Comparison of ENCODE assay signal across 20 mouse cellular contexts in genomic region chr19:38433381-38433780, GRCm38 (mm10). TPM values are rescaled to one million over a fixed set of nuclear protein-coding genes. Genes with fewer than 3 reads are reported as not detected.
DNase-seq lines count a peak whose midpoint lies in the region; ATAC-seq lines count a peak whose summit lies in the region.
"Had no signal": no experiment of that assay in that cellular context is flagged by ENCODE, and none has a peak within 500 bp of the region (broad histone marks: within the 10 kb centered on the region; RNA-seq: fewer than 3 reads in every experiment).

No protein-coding gene starts in this region.

- no peak overlapping the region for H3K4me2 ChIP-seq in midbrain, embryonic 15.5 days
- H3K4me2 ChIP-seq: hindbrain, embryonic 12.5 days; liver, embryonic 11.5 days; lung, embryonic 14.5 days; neural tube, embryonic 12.5 days had no signal

- no peak overlapping the region for H3K27ac ChIP-seq in midbrain, embryonic 15.5 days
- H3K27ac ChIP-seq: hindbrain, embryonic 12.5 days; kidney, postnatal 0 days; neural tube, embryonic 12.5 days had no signal

- 85% methylated on average over 2 of the region's 2 CpGs for WGBS in midbrain, embryonic 15.5 days

- no peak overlapping the region for H3K4me3 ChIP-seq in midbrain, embryonic 15.5 days
- H3K4me3 ChIP-seq: erythroblast, embryonic 14.5 days; hindbrain, embryonic 12.5 days; neural tube, embryonic 12.5 days had no signal

- no peaks in the 10 kb centered on the region for H3K4me1 ChIP-seq in midbrain, embryonic 15.5 days
- H3K4me1 ChIP-seq: hindbrain, embryonic 12.5 days; neural tube, embryonic 12.5 days had no signal

- no peak for ATAC-seq in midbrain, embryonic 15.5 days (replicated peaks)
- ATAC-seq: forebrain, embryonic 16.5 days had no signal

- peak; percentile 34 for DNase-seq in heart, adult 8-10 months (ENCODE audit: low spot score)
- DNase-seq in heart, postnatal 4 days, result no peak
- peak; percentile 16 for DNase-seq in lung, postnatal 25 days (ENCODE audit: low spot score)
- no peak for DNase-seq in lung, postnatal 10 days
- peak; percentile 44 for DNase-seq in fibroblast of lung, adult 2 months (ENCODE audit: low read depth)
- no peak for DNase-seq in testis, postnatal 10 days (ENCODE audit: low spot score)
- DNase-seq: cerebellum, adult 11-12 months; left cerebral cortex, postnatal 4 days; lung, embryonic 14.5 days; thymus, postnatal 25 days had no signal

- H3K9ac ChIP-seq in midbrain, embryonic 15.5 days, result no peak overlapping the region
- H3K9ac ChIP-seq: hindbrain, embryonic 12.5 days; lung, embryonic 14.5 days; neural tube, embryonic 12.5 days had no signal

- H3K9me3 ChIP-seq in midbrain, embryonic 15.5 days, result no peaks in the 10 kb centered on the region

- no peaks in the 10 kb centered on the region for H3K36me3 ChIP-seq in midbrain, embryonic 15.5 days (replicated peaks)
- H3K36me3 ChIP-seq: hindbrain, embryonic 12.5 days; neural tube, embryonic 12.5 days had no signal

- H3K27me3 ChIP-seq in midbrain, embryonic 15.5 days (replicated peaks), result no peaks in the 10 kb centered on the region
- H3K27me3 ChIP-seq: hindbrain, embryonic 12.5 days; neural tube, embryonic 12.5 days had no signal

RNA-seq across cellular contexts. Expression of gene Slc35g1, which starts 37.6 kb away (rescaled TPM):
- total RNA-seq in heart, adult 8-10 months (2022), result 1 to 10 TPM; 2.1 to 3.0 (median 2.4) TPM
- 1 to 10 TPM; 1.9 to 2.0 TPM for total RNA-seq in heart, postnatal 4 days (2021)
- 0.98 and 1.2 TPM in 2 replicates for polyA plus RNA-seq in midbrain, embryonic 15.5 days (2015; fragmentation: Nextera tagmentation; extraction: Ambion mirVana)

RNA-seq across cellular contexts. Expression of gene Plce1, which starts 47.5 kb away (rescaled TPM):
- 10 to 100 TPM; 15.0 to 19.5 (median 17.7) TPM for total RNA-seq in heart, adult 8-10 months (2022)
- 10 to 100 TPM; 44.9 to 45.1 TPM for total RNA-seq in heart, postnatal 4 days (2021)
- 4.0 and 5.1 TPM in 2 replicates for polyA plus RNA-seq in midbrain, embryonic 15.5 days (2015; fragmentation: Nextera tagmentation; extraction: Ambion mirVana)
- total RNA-seq: granulocyte monocyte progenitor cell, adult 5-6 weeks; megakaryocyte-erythroid progenitor cell, adult 5-6 weeks had no signal
- polyA plus RNA-seq: C2C12; erythroblast, embryonic 14.5 days had no signal

Comparison
In these comparisons a context has a peak if more than half of its experiments do, and no peak if none do; other contexts are left out.
1. DNase-seq: peak in heart, adult 8-10 months (single experiment), lung, postnatal 25 days (single experiment) and fibroblast of lung, adult 2 months (single experiment); none in heart, postnatal 4 days (single experiment), lung, postnatal 10 days (single experiment) and testis, postnatal 10 days (single experiment).